Mouse (Mus musculus) frontal cortex, postnatal 10 days (tissue): ENCODE results near the gene C1ql4.
"Not testable (repeated sequence)": the region's sequence is repeated elsewhere in the genome, so short reads cannot be mapped to it uniquely, and the experiment has no call there.

Experiments used
- DNase-seq, 2 experiments: peaks; one replicate each; pipeline ENCODE4 v3.0.0; 2022; ENCODE audit warnings: low spot score in 2 of 2, mixed read lengths in 1 of 2

The C1ql4 gene

GRCm38 (mm10) chr15:99074600-99075333, 12.8 kb downstream of the C1ql4 start:
- peak; percentile 97 to 98 for DNase-seq

DNA sequence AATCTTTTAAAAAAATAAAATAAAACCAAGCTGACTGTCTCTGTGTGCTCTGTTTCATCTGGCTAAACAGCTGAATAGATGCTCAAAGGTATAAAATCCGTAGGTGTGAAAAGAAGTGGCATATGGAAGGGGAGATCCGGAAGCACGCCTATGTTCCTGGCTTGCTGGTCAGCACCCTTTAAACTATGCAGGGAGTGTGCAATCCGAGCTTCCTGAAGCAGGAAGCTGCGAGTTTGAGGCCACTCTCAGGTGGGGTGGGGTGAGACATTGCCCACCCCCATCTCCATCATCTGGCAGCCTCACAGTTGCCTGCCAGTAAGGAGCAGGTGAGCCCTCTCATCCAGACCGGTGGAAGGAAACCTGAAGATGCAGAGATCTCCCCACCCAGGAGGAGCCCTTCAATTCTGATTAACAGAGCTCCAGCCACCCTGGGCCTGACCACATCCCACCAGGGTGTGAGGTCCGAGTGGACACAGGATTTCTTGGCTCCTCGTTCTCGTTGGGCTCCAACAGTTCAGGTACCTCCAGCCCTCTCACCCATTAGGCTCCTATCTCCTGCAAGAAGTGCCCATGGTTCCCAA, 13.5 kb downstream of the C1ql4 start, which contains the start of gene Troap:
Gene Troap, plus strand, starts transcription at position 557 of the 581 bp plus-strand sequence.
- DNase-seq = no peak

- no peak for DNase-seq
Observed at GRCm38 (mm10) chr15:99071988-99072387, 15.6 kb downstream of the C1ql4 start.

- no peak for DNase-seq
Observed at GRCm38 (mm10) chr15:99065557-99066165, 22.0 kb downstream of the C1ql4 start.

GRCm38 (mm10) chr15:99056332-99056731, 31.3 kb downstream of the C1ql4 start:
- no peak for DNase-seq

- DNase-seq = no peak
Observed at GRCm38 (mm10) chr15:99055511-99055961, 32.1 kb downstream of the C1ql4 start.

DNA sequence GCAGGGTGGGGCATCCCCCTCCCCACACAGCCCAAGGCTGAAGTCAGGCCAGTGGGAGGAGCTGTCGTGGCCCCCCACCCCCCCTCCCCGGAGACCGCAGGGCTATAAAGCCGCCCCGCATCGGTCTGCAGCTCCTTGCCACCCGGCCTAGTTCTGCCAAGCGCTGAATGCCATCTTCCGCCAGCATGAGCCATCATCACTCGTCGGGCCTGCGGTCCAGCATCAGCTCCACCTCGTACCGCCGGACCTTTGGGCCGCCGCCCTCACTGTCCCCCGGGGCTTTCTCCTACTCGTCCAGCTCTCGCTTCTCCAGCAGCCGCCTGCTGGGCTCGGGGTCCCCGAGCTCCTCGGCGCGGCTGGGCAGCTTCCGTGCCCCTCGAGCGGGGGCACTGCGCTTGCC, 32.6 kb downstream of the C1ql4 start, which contains the start of gene Prph:
Gene Prph, plus strand, starts transcription at position 135 of the 400 bp plus-strand sequence.
- DNase-seq = no peak

GRCm38 (mm10) chr15:99053373-99053772, 34.2 kb downstream of the C1ql4 start:
- DNase-seq = no peak

DNA sequence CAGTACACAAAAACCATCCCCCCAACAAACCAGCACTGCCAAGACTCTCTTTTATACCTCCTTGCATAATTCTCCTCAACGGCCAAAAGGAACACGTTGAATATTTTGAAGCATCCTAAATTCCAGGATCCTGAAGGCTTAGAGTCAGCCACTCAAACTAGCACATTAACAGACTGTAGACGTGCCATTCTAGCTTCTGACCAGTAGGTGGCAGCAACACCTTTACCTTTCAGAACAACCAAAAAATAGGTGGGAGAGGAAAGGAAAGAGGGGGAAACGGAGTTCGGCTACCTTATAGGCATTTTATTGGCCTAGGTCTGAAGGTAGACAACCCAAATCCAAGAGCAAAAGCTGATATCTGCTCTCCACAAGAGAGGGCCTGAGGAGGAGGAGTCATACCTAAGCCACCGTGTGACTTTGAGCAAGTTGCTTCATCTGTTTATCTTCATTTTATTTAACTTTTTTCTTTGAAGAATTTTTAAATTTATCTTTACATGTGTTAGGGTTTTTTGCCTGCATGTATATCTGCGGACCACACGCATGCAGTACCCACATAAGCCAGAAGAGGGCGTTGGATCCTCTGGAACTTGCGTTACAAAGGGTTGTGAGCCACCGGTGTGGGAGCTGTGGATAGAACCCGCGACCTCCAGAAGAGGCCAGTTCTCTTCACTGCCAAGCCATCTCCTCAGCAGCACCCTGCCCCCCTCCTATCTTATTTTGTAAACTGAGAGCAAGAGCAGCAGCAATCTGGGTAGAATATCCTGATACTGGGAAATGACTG, 38.0 kb downstream of the C1ql4 start:
- DNase-seq = peak in 1 of 2 experiments; percentile 54

- not testable (repeated sequence) for DNase-seq
Observed at GRCm38 (mm10) chr15:99045734-99046133, 41.9 kb downstream of the C1ql4 start.

DNA sequence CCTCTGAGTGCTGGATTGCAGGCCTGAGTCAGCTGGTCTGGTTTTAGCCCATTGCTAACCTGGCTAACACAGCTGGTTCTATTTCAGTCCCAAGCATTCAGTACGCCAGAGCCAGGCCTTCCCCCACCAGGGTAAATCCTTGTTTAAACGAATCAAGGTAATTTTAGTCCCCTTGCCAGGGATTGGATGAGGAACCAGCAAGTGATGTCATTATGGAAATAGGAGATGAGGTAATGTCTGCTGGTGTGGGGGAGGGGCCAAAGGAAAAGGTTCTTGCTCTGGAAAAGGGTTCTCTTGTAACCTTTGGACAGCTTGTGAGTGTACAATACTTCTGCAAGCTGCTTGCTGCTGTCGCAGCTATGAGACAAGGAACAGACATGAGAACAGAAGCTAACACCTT, 42.8 kb downstream of the C1ql4 start:
- no peak for DNase-seq

- DNase-seq = no peak
Observed at GRCm38 (mm10) chr15:99042334-99042733, 45.3 kb downstream of the C1ql4 start.

DNA sequence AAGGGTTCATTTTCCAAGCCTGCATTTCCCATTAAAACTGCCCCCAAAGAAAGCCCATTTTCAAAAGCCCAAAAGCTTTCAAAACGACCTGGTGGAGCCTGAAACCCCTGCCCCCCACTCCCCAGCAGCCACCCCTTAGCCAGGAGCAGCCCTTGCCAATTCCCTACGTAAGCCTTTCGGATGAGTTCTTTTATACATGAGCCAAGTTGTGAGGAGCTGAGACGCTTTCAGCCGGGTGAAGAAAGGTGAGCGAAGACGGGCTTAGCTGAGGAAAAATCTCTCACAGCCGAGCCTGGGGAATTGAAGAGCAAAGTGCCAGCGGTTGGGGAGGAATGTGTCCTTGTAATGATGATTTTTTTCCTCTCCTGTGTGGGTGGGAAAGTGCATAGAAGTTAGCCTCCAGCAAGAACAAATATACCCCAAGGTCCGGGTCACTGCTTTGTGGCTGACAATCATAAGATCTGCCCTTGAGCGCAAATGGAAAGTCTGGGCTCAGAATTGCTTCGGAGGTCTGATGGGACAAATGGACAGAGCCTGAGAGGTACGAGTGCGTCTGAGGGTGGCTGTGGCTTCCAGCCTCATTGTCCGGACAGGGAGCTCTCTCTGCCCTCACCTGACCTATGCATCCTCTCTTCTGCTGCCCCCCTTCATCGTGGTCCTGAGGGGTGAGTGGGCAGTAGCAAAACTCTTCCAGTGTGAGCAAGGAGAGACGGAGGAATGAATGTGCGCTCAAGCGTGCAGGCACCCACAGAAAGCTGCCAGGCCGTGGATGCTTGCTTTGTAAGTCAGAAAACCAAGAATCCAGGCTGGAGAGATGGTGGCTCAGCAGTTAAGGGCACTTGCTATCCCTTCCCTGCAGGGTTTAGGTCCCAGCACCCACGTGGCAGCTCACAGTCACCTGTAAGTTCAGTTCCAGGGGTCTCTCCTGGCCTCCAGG, 46.4 kb downstream of the C1ql4 start:
- DNase-seq = no peak

GRCm38 (mm10) chr15:99039996-99040919, 47.4 kb downstream of the C1ql4 start:
- no peak for DNase-seq

GRCm38 (mm10) chr15:99039306-99039705, 48.3 kb downstream of the C1ql4 start:
- DNase-seq = no peak

DNA sequence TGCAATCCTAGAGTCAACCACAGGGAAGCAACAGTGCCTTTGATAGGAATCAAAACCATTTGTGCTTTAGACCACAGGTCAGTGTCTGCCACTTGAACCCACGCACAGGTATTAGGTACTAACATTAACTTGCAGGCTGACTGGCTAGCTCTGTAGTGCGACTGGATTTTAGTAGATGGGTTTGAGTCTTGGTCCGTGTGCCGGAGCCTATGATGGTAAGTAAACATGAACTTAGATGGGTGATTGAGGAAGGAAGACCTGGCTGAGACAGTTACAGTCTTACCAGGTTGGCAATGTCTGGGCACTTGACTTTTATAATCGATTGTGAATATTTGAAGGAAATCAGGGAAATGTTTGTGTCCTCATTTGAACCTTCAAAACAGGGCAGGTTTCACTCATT, 48.8 kb downstream of the C1ql4 start:
- no peak for DNase-seq

DNA sequence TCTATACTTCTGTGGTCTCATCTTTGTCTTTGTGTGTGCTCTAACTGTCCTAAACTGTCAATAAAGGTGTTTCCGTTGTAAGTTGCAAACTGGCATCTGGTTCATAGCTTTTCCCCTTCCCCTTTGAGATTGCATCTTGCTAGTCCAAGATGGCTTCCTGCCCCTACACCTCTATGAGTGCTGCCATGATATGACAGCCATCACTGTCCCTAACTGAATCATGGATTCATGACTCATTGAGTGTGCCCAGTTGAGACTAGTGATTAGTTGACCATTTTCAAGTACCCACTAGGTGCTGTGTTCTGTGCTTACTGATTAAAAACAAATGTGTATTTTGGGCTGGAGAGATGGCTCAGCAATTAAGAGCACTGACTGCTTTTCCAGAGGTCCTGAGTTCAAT, 49.6 kb downstream of the C1ql4 start:
- DNase-seq = no peak

DNA sequence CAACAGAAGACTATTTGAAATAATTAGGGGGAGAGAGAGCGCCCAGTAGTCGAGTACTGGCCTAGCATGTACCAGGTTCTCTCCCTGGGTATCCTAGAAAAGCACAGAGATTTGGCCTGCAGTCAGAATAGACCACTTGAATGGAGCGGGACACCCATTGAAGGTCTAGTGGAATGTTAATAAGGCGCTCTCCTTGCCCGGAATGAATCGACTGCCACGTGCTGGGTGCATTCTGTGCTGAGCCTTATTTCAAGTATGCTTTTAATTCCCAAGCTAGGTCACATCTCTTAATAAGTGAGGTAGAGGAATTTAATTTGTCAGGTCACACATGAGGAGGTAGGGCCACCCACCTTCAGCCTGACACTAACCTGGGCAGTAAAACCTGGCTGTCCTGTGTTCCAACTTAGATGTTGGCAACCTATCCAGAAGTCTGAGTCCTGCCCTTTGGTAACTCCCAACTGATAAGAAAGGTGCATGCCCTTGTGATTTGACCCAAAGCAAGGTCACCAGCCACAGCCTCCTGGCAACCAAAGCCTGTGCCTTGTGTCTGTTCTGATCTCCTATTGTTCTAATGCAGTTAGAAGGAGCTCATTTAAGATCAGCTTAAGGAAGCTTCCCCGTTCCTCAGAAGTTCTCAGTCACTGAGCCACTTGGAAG, 51.2 kb downstream of the C1ql4 start:
- DNase-seq = no peak

GRCm38 (mm10) chr15:99035431-99035830, 52.2 kb downstream of the C1ql4 start:
- no peak for DNase-seq
